Mouse (Mus musculus): ENCODE data around the gene Abhd12b. TPM values are rescaled to one million over a fixed set of nuclear protein-coding genes. Genes with fewer than 3 reads are reported as not detected.
A peak's percentile ranks its signal among the peaks of the same experiment; 100 is the strongest.

Gene Abhd12b
- polyA plus RNA-seq, 1 experiment from 2014 or later, result 0.12 TPM

DNA sequence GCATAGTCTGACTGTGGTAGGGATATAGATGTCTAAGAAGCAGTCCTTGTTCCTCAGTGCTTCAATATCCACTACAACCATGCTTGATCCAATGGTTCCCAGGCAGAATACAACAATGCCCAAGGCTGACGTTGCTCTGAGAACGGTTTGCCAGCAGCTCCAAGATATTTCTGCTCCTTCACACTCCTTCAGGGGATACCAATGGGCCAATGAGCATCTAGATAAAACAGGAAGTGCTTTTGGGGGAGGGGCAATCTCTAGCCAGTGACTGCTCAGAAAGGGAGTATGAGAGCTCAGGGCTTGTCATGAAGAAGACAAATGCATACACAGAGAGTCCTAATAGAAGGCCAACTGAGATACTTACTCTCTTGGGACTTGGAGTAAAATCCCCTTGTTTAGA, 34.4 kb upstream of the Abhd12b start:
- no peak overlapping the region for H3K4me3 ChIP-seq (ENCODE audit: low read depth, low read length)
- no peaks in the 10 kb centered on the region for H3K27me3 ChIP-seq (ENCODE audit: insufficient read depth, low read length)
- DNase-seq (peak; percentile 46), ATAC-seq (ENCODE audit: insufficient read depth) (no peak; the same call in 1 of the 2 replicates)
- no peaks in the 10 kb centered on the region for H3K9me3 ChIP-seq (ENCODE audit: low read depth, low read length)
- no peak for TF ChIP-seq CTCF (IDR thresholded peaks at IDR 0.05; ENCODE audit: low read depth)
- no peak overlapping the region for H3K9ac ChIP-seq
- no peaks in the 10 kb centered on the region for H3K36me3 ChIP-seq (ENCODE audit: insufficient read depth)
- no peak overlapping the region for H3K4me2 ChIP-seq
- H3K27ac ChIP-seq (ENCODE audit: low read depth), result no peak overlapping the region
- H3K4me1 ChIP-seq (ENCODE audit: insufficient read depth), result no peaks in the 10 kb centered on the region
- 53% methylated on average over 2 of the region's 2 CpGs for WGBS

DNA sequence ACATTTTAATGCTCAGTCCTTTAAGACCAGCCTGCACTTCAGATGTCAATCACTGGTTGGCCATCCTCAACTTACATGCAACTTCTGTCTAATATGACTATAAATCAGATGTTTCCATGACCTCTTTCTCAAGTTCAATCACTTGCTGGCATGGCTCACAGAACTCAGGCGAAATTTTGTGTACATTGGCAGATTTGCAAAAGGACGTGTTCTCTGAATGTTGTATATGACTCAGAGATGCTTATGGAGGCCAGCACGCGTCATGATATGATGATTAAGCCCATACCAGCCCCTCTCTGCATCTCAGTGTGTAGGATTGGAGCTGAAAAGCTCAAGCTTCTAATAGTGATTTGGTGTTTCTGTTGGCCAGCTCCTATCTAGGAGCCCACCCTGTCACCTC, 27.3 kb upstream of the Abhd12b start:
- ATAC-seq (ENCODE audit: insufficient read depth), result no peak
- Histone ChIP-seq H3K4me3 (ENCODE audit: low read depth, low read length) (no peak overlapping the region), H3K9me3 (ENCODE audit: low read depth, low read length) (no peaks in the 10 kb centered on the region), H3K36me3 (ENCODE audit: insufficient read depth) (no peaks in the 10 kb centered on the region), H3K27ac (ENCODE audit: low read depth) (no peak overlapping the region), H3K9ac (no peak overlapping the region), H3K27me3 (ENCODE audit: insufficient read depth, low read length) (no peaks in the 10 kb centered on the region), H3K4me1 (ENCODE audit: insufficient read depth) (no peaks in the 10 kb centered on the region), H3K4me2 (no peak overlapping the region)
- no peak for TF ChIP-seq CTCF (IDR thresholded peaks at IDR 0.05; ENCODE audit: low read depth)
- DNase-seq, result no peak
- WGBS, result 74% methylated on average over 4 of the region's 4 CpGs

- Histone ChIP-seq H3K4me1 (ENCODE audit: insufficient read depth) (no peaks in the 10 kb centered on the region), H3K27ac (ENCODE audit: low read depth) (no peak overlapping the region), H3K9ac (no peak overlapping the region), H3K27me3 (ENCODE audit: insufficient read depth, low read length) (no peaks in the 10 kb centered on the region), H3K9me3 (ENCODE audit: low read depth, low read length) (no peaks in the 10 kb centered on the region), H3K4me3 (ENCODE audit: low read depth, low read length) (no peak overlapping the region), H3K36me3 (ENCODE audit: insufficient read depth) (no peaks in the 10 kb centered on the region), H3K4me2 (no peak overlapping the region)
- ATAC-seq (ENCODE audit: insufficient read depth) (no peak), DNase-seq (peak; percentile 31)
- WGBS, result 30% methylated on average over 5 of the region's 5 CpGs
- no peak for TF ChIP-seq CTCF (IDR thresholded peaks at IDR 0.05; ENCODE audit: low read depth)
These were observed 24.8 kb upstream of the Abhd12b start for GRCm38 (mm10) chr12:70129105-70129504.

GRCm38 (mm10) chr12:70131042-70131675, 22.8 kb upstream of the Abhd12b start:
- Histone ChIP-seq H3K27me3 (ENCODE audit: insufficient read depth, low read length) (no peaks in the 10 kb centered on the region), H3K9ac (peak overlapping the region; percentile 40), H3K4me2 (peak overlapping the region; percentile 51), H3K9me3 (ENCODE audit: low read depth, low read length) (no peaks in the 10 kb centered on the region), H3K4me3 (ENCODE audit: low read depth, low read length) (peak overlapping the region; percentile 11; the same call in 1 of the 2 replicates), H3K27ac (ENCODE audit: low read depth) (no peak overlapping the region), H3K4me1 (ENCODE audit: insufficient read depth) (no peaks in the 10 kb centered on the region), H3K36me3 (ENCODE audit: insufficient read depth) (no peaks in the 10 kb centered on the region)
- WGBS, result 38% methylated on average over 20 of the region's 20 CpGs
- TF ChIP-seq CTCF (IDR thresholded peaks at IDR 0.05; ENCODE audit: low read depth), result no peak
- DNase-seq, result peak; percentile 10
- no peak for ATAC-seq (ENCODE audit: insufficient read depth)

DNA sequence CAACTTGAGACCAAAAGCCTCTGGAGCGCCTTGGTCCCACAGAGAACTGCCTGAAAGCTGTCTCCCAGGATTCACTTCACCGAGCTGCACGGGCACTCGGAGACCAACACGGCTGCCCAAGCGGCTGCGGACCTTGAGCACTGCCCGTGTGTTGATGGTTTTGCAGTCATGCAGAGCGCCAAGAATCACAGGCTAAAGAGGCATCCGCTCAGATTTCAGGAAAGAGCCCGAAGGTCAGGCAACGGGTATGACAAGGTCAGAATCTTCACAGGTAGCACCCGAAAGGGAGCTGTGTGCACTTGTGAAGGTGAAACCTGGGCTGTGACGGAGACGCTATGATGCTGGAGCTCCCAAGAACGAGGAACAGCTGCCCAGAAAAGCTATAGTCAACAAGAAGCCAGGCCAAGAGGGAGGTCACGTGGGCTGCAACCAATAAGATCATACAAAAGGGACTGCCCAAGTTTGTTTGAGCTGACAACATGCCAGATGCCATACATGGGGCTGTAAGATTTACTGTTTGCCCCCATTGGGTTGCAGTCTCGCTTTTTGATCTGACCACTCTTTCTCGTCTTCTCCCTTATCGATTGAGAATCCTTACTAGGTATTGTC, 19.2 kb upstream of the Abhd12b start:
- no peak overlapping the region for H3K4me2 ChIP-seq
- no peaks in the 10 kb centered on the region for H3K36me3 ChIP-seq (ENCODE audit: insufficient read depth)
- WGBS, result 83% methylated on average over 20 of the region's 20 CpGs
- H3K27ac ChIP-seq (ENCODE audit: low read depth), result no peak overlapping the region
- H3K9ac ChIP-seq, result no peak overlapping the region
- DNase-seq, result peak; percentile 21
- no peak overlapping the region for H3K4me3 ChIP-seq (ENCODE audit: low read depth, low read length)
- H3K4me1 ChIP-seq (ENCODE audit: insufficient read depth), result no peaks in the 10 kb centered on the region
- H3K27me3 ChIP-seq (ENCODE audit: insufficient read depth, low read length), result no peaks in the 10 kb centered on the region
- no peak for ATAC-seq (ENCODE audit: insufficient read depth)
- no peaks in the 10 kb centered on the region for H3K9me3 ChIP-seq (ENCODE audit: low read depth, low read length)
- no peak for TF ChIP-seq CTCF (IDR thresholded peaks at IDR 0.05; ENCODE audit: low read depth)

DNA sequence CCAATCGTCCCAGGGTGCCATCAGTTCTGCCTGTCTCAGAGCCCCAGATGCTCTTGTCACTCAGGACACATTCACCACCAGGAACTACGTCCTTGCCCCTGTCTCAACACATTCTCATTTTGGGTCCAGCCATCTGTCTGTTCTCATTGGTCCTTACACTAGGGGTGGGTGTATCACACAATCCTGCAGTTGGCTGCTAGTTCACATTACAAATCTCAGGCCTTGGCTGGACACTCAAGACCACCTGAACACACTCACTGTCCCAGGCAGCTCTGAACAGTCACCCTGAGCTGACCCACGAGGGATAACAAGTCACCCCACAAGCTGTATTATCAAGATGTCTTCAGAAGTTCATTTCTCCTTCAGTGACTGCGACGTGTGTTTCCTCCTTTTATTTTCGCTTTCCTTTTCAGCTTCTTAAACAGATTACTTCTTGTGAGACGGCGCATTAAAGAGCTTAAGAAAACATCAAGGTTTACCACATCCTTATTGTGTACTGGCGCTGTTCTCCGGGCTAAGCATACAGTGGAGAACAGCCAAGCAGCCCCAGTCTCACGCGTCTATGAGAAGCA, 17.7 kb upstream of the Abhd12b start:
- DNase-seq, result peak; percentile 20
- WGBS, result 49% methylated on average over 12 of the region's 12 CpGs
- H3K4me1 ChIP-seq (ENCODE audit: insufficient read depth), result no peaks in the 10 kb centered on the region
- no peak overlapping the region for H3K9ac ChIP-seq
- no peak for ATAC-seq (ENCODE audit: insufficient read depth)
- no peak overlapping the region for H3K4me3 ChIP-seq (ENCODE audit: low read depth, low read length)
- H3K27me3 ChIP-seq (ENCODE audit: insufficient read depth, low read length), result no peaks in the 10 kb centered on the region
- H3K9me3 ChIP-seq (ENCODE audit: low read depth, low read length), result no peaks in the 10 kb centered on the region
- H3K4me2 ChIP-seq, result no peak overlapping the region
- no peak overlapping the region for H3K27ac ChIP-seq (ENCODE audit: low read depth)
- TF ChIP-seq CTCF (IDR thresholded peaks at IDR 0.05; ENCODE audit: low read depth), result no peak
- no peaks in the 10 kb centered on the region for H3K36me3 ChIP-seq (ENCODE audit: insufficient read depth)

- no peak overlapping the region for H3K4me3 ChIP-seq (ENCODE audit: low read depth, low read length)
- DNase-seq (no peak), ATAC-seq (ENCODE audit: insufficient read depth) (no peak)
- no peaks in the 10 kb centered on the region for H3K36me3 ChIP-seq (ENCODE audit: insufficient read depth)
- no peaks in the 10 kb centered on the region for H3K27me3 ChIP-seq (ENCODE audit: insufficient read depth, low read length)
- H3K27ac ChIP-seq (ENCODE audit: low read depth), result no peak overlapping the region
- no peak overlapping the region for H3K9ac ChIP-seq
- no peak overlapping the region for H3K4me2 ChIP-seq
- no peaks in the 10 kb centered on the region for H3K9me3 ChIP-seq (ENCODE audit: low read depth, low read length)
- no peak for TF ChIP-seq CTCF (IDR thresholded peaks at IDR 0.05; ENCODE audit: low read depth)
- H3K4me1 ChIP-seq (ENCODE audit: insufficient read depth), result no peaks in the 10 kb centered on the region
- WGBS, result 72% methylated on average over 4 of the region's 4 CpGs
These were observed 16.8 kb upstream of the Abhd12b start for GRCm38 (mm10) chr12:70137095-70137494.
